Mouse (Mus musculus) heart, embryonic 10.5 days (tissue): Measurements from ENCODE around the gene Ccnk. TPM values are rescaled to one million over a fixed set of nuclear protein-coding genes. Genes with fewer than 3 reads are reported as not detected.

Experiments used
- DNase-seq: peaks from one replicate; pipeline ENCODE4 v3.0.0-alpha.2; 2017; ENCODE audit warnings: low spot score
- H3K27ac ChIP-seq: fragments of 300-500 bp; sonication (generic); 2 replicates; pipeline ENCODE4 v1.5.1; 2016; ENCODE audit warnings: mild to moderate bottlenecking
- H3K27me3 ChIP-seq: fragments of 300-500 bp; sonication (generic); 2 replicates; pipeline ENCODE4 v1.6.1; 2016; ENCODE audit warnings: mild to moderate bottlenecking; ENCODE audit not compliant: poor library complexity, insufficient read depth, severe bottlenecking
- H3K36me3 ChIP-seq: fragments of 300-500 bp; sonication (generic); 2 replicates; pipeline ENCODE4 v1.6.1; 2016; ENCODE audit warnings: mild to moderate bottlenecking, moderate library complexity
- H3K4me1 ChIP-seq: fragments of 300-500 bp; sonication (generic); 2 replicates; pipeline ENCODE4 v1.6.1; 2016; ENCODE audit warnings: mild to moderate bottlenecking
- H3K4me3 ChIP-seq: fragments of 300-500 bp; sonication (generic); 2 replicates; pipeline ENCODE4 v1.5.1; 2016; ENCODE audit warnings: mild to moderate bottlenecking, moderate library complexity
- H3K9me3 ChIP-seq: fragments of 300-500 bp; sonication (generic); 2 replicates; pipeline ENCODE4 v1.6.1; 2016; ENCODE audit warnings: mild to moderate bottlenecking, moderate library complexity
- WGBS: fragments of 180-500 bp; shearing (Covaris S2); methylation state at CpG from one replicate; pipeline ENCODE4 v1.1.7; 2016; 5-methylcytosine and 5-hydroxymethylcytosine counted together
- polyA plus RNA-seq: library from polyadenylated mRNA; unstranded; fragments of >200 nt; fragmentation: Nextera tagmentation; extraction: Ambion mirVana; gene quantifications from 2 replicates; pipeline ENCODE4 v1.2.1, GENCODE M21; 2016

Ccnk gene
- polyA plus RNA-seq, 1 experiment from 2014 or later: 3.6 TPM

DNA sequence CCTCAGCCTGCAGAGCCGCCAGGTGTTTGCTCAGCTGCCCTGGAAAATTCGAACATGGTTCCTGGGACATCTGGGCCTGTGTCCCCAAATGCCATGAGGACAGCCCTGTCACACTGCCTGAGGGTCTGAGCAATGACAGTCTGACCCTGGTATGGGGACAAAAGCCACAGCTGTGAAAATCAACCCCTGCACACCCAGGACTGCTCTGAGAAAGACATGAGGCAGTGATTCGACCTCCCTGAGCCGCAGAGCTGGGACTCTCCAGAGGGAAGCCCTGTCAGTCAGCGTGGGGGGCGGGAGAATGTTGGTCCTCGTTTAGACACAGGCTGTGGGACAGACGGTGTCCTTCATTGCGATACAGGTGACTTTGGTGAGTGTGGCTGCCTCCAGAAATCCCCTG, 66.2 kb downstream of the Ccnk start:
- H3K9me3 ChIP-seq: no peaks in the 10 kb centered on the region
- H3K27me3 ChIP-seq: no peaks in the 10 kb centered on the region
- 25% methylated on average over 9 of the region's 9 CpGs for WGBS
- peak overlapping the region; percentile 92 for H3K27ac ChIP-seq
- H3K4me3 ChIP-seq: peak overlapping the region; percentile 16; the same call in 1 of the 2 replicates
- peaks cover 98% of the 10 kb centered on the region for H3K4me1 ChIP-seq
- H3K36me3 ChIP-seq: no peaks in the 10 kb centered on the region
- DNase-seq: no peak

DNA sequence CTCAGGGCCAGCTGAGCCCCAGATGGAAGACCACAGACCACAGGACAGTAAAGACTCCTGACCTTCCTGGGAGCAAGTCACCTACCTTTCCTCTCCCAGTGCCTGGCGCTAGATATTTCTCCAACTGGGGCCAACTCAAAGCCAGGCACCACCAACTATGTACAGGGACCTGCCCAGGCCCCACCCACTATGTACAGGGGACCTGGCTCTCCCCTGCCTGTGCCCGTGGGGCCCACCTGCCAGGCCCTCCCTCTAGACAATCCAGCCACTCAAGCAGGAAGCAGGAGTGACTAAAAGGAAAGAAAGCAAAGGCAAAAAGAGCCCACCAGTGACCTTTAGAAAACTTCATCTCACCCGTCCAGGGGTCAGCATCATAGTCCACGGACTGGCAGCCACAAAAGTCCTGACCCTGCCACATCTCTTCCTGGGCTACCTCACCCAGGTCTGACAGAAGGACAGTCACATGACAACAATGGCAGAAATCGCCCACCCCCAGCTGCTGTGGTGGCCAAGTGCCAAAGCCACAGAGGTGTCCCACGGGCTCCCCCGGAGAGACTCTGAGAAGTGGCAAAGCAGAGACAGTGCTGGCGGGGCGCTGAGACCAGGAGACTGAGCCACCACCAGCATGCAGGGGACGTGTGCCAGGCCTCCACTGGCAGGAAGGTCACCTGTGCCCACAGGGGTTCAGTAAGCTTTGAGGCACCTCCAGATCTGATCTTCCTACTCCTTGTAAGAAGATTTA, 67.6 kb downstream of the Ccnk start:
- no peaks in the 10 kb centered on the region for H3K9me3 ChIP-seq
- peaks cover 97% of the 10 kb centered on the region for H3K4me1 ChIP-seq
- DNase-seq: no peak
- 81% methylated on average over 10 of the region's 10 CpGs for WGBS
- H3K4me3 ChIP-seq: no peak overlapping the region
- H3K36me3 ChIP-seq: no peaks in the 10 kb centered on the region
- H3K27ac ChIP-seq: peak overlapping the region; percentile 92
- H3K27me3 ChIP-seq: no peaks in the 10 kb centered on the region

DNA sequence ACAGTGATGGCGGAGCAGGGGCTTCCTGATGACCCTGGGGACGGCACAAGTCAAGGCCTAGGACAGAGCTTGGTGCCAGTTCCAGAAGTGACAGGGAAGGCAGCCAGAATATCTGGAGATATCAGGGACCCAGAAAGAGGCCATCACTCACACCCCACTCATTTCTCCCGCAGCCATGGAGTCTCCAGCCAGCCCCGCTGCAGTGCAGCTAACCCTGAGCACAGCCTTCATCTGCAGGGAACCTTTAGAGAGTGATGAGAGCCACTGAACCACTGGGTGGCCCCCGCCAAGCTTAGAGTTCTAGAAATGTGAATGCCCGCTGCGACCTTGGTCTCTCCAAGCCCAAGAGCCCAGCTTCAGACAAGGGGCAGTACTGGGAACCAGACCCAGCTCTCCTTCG, 69.6 kb downstream of the Ccnk start:
- Histone ChIP-seq H3K4me1 (peaks cover 97% of the 10 kb centered on the region), H3K27ac (peak overlapping the region; percentile 50)

DNA sequence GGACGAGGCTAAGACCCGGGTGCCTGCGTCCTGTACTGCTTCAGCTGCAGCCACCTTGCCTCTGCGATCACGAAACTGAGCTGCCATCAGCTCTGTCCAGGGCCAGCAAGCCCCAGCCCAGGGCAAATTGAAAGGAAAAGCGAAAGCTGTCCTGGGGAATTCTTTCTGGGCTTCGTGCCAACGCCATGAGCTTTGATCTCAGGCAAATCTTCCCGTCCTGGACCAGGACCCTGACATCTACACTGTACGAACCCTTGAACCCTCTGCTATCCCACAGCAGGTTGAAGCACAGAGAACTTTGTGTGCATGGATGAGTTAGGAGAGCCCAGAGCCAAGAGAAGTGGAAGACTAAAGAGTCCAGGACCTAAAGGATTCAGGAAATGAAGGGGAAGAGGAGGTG, 70.1 kb downstream of the Ccnk start:
- 61% methylated on average over 10 of the region's 10 CpGs for WGBS
- Histone ChIP-seq H3K4me3 (no peak overlapping the region), H3K4me1 (peaks cover 97% of the 10 kb centered on the region), H3K36me3 (no peaks in the 10 kb centered on the region), H3K9me3 (no peaks in the 10 kb centered on the region), H3K27ac (peak overlapping the region; percentile 50), H3K27me3 (no peaks in the 10 kb centered on the region)
- DNase-seq: no peak

More for the DNA sequence above, 69.6 kb downstream of the Ccnk start:
- no peak for DNase-seq
- no peaks in the 10 kb centered on the region for H3K36me3 ChIP-seq
- no peaks in the 10 kb centered on the region for H3K27me3 ChIP-seq
- no peak overlapping the region for H3K4me3 ChIP-seq
- 88% methylated on average over 8 of the region's 8 CpGs for WGBS
- H3K9me3 ChIP-seq: no peaks in the 10 kb centered on the region

DNA sequence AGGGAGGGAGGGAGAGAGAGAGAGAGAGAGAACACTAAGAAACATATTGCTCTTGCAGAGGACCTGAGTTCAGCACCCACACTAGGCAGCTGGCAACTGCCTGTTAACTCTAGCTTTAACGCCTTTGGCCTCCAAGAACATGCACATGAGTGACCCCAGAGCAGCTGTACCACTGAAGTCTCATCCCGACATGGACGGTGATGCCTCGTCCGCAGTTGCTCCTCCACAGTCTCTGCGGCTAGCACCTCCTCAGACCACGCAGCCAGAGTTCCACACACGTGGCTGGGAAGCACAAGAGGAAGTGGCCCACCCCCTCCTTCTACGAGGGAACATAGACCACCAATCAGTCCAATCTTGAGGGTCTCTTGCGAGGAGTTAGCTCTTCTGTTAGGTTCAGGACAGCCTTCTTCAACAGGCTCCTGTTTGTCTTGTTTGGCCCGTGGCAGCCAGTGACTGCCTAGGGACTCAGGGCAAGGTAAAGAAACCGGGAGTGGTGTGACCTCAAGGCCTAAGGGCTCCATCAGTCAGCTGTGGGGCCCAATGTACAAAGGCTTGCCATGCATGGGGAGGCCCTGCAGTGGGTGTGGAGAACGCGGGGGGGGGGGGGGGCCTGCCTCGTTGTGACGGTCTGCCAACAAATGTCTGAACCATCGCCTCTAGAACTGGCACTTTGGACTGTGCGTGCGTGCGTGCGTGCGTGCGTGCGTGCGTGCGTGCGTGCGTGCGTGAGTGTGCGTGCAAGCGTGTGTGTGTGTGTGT, 71.8 kb downstream of the Ccnk start:
- peaks cover 97% of the 10 kb centered on the region for H3K4me1 ChIP-seq
- 86% methylated on average over 31 of the region's 31 CpGs for WGBS

DNA sequence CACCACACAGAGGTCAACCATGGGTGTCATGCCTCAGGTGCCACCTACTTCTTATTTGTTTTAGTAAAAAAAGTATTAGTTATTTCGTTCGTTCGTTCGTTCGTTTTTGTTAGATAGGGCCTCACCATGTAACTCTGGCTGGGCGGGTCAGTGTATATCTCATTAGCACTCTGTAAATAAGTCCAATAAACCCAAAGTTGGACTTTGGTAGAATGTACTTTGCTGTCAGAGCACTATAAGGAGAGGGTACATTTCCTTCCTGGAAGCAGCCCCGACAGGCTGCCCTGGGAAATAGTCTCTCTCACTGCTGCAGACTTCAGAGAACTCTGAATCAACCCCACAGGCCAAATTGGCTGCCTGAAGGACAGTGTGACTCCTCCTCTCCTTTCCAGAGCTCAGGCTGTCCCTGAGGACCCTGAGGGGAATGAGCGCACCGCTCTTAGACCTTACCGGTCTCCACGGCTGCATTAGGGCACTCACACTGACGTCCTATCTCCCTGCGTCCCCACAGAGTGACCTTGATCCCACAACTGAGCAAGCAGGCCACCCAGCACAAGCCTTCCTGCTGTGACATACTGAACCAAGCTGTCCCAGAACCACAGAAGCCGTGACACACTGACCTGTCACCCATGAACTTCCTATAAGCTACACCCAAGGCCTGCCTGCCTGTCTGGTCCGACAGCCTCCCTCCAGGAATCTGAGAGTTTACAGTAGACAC, 72.6 kb downstream of the Ccnk start:
- no peak for DNase-seq
- H3K4me3 ChIP-seq: 0 out of 2 replicates have a peak overlapping the region, but pooled peaks have one; percentile 7
- no peaks in the 10 kb centered on the region for H3K9me3 ChIP-seq
- H3K36me3 ChIP-seq: no peaks in the 10 kb centered on the region
- H3K27ac ChIP-seq: peak overlapping the region; percentile 89
- peaks cover 97% of the 10 kb centered on the region for H3K4me1 ChIP-seq
- H3K27me3 ChIP-seq: no peaks in the 10 kb centered on the region
- WGBS: 64% methylated on average over 15 of the region's 15 CpGs

More for the DNA sequence above, 71.8 kb downstream of the Ccnk start:
- H3K36me3 ChIP-seq: no peaks in the 10 kb centered on the region
- no peaks in the 10 kb centered on the region for H3K9me3 ChIP-seq
- H3K27me3 ChIP-seq: no peaks in the 10 kb centered on the region
- no peak for DNase-seq
- peak overlapping the region; percentile 89 for H3K27ac ChIP-seq
- H3K4me3 ChIP-seq: no peak overlapping the region

Other genes starting within 250 kb of the Ccnk start
- 3.1 and 3.3 TPM in 2 replicates for gene Bcl11b, start 176.0 kb upstream of the Ccnk start, polyA plus RNA-seq
- gene Setd3, start 265 bp upstream of the Ccnk start, polyA plus RNA-seq: 72.6 TPM in 2 replicates
- 5.7 and 6.7 TPM in 2 replicates for gene Ccdc85c, start 95.8 kb downstream of the Ccnk start, polyA plus RNA-seq
- 0.28 and 0.64 TPM in 2 replicates for gene Hhipl1, start 126.7 kb downstream of the Ccnk start, polyA plus RNA-seq
- 4.4 and 5.9 TPM in 2 replicates for gene Cyp46a1, start 154.8 kb downstream of the Ccnk start, polyA plus RNA-seq
- 47.0 and 50.4 TPM in 2 replicates for gene Eml1, start 191.4 kb downstream of the Ccnk start, polyA plus RNA-seq